ENCODE assay signal across 28 mouse cellular contexts in genomic region chr4:149414259-149414658, GRCm38 (mm10). TPM values are rescaled to one million over a fixed set of nuclear protein-coding genes. Genes with fewer than 3 reads are reported as not detected.
DNase-seq lines count a peak whose midpoint lies in the region; ATAC-seq and TF ChIP-seq lines count a peak whose summit lies in the region.
"Had no signal": no experiment of that assay in that cellular context is flagged by ENCODE, and none has a peak within 500 bp of the region (broad histone marks: within the 10 kb centered on the region; RNA-seq: fewer than 3 reads in every experiment).

No protein-coding gene starts in this region.

- TF ChIP-seq CTCF in cerebellum, adult 2 months (IDR thresholded peaks at IDR 0.05; ENCODE audit: borderline replicate concordance, insufficient read depth, low read depth, low read length) = peak; percentile 25; the same call in 1 of the 2 replicates
- peak; percentile 45 for TF ChIP-seq CTCF in hindbrain, postnatal 0 days (IDR thresholded peaks at IDR 0.05; ENCODE audit: low read depth)
- peak; percentile 54 for TF ChIP-seq CTCF in midbrain, postnatal 0 days (IDR thresholded peaks at IDR 0.05)

- H3K4me3 ChIP-seq in cerebellum, adult 2 months (replicated peaks; ENCODE audit: insufficient read depth, low read depth, low read length) = no peak overlapping the region
- no peak overlapping the region for H3K4me3 ChIP-seq in hindbrain, postnatal 0 days (ENCODE audit: low read length)
- H3K4me3 ChIP-seq in hindbrain, embryonic 10.5 days = no peak overlapping the region
- no peak overlapping the region for H3K4me3 ChIP-seq in midbrain, postnatal 0 days (ENCODE audit: low read depth, low read length)
- no peak overlapping the region for H3K4me3 ChIP-seq in midbrain, embryonic 13.5 days (replicated peaks)
- H3K4me3 ChIP-seq: embryonic facial prominence, embryonic 15.5 days; forebrain, embryonic 15.5 days; heart, embryonic 15.5 days; limb, embryonic 12.5 days; liver, embryonic 12.5 days; midbrain, embryonic 15.5 days; neural tube, embryonic 15.5 days had no signal

- no peak for DNase-seq in cerebellum, adult 2 months
- DNase-seq in cerebellum, adult 11 months = no peak
- no peak for DNase-seq in hindbrain, postnatal 0 days (ENCODE audit: low spot score)
- no peak for DNase-seq in hindbrain, embryonic 10.5 days (ENCODE audit: low spot score)
- DNase-seq in midbrain, postnatal 0 days (ENCODE audit: low spot score) = no peak
- peak; percentile 43 for DNase-seq in splenic B cell, adult 2 months (ENCODE audit: low read depth, low spot score)
- DNase-seq in urinary bladder, postnatal 14 days (ENCODE audit: low spot score) = no peak
- DNase-seq: adrenal gland, postnatal 14 days; cerebellum, adult 9-10 months; gastrocnemius, postnatal 36 days; kidney, adult 8-10 months; kidney, postnatal 25 days; lung, embryonic 14.5 days; lung, postnatal 36 days had no signal

- H3K36me3 ChIP-seq in hindbrain, postnatal 0 days (ENCODE audit: insufficient read depth, low read length) = no peaks in the 10 kb centered on the region
- peaks cover 35% of the 10 kb centered on the region for H3K36me3 ChIP-seq in hindbrain, embryonic 10.5 days
- no peaks in the 10 kb centered on the region for H3K36me3 ChIP-seq in midbrain, postnatal 0 days (ENCODE audit: insufficient read depth, low read length)
- no peaks in the 10 kb centered on the region for H3K36me3 ChIP-seq in midbrain, embryonic 13.5 days
- peaks cover 3% of the 10 kb centered on the region for H3K36me3 ChIP-seq in splenic B cell, adult 2 months (ENCODE audit: control insufficient read depth, insufficient read depth, low read length, poor library complexity, severe bottlenecking)
- H3K36me3 ChIP-seq: forebrain, embryonic 15.5 days; midbrain, embryonic 15.5 days; neural tube, embryonic 15.5 days had no signal

- no peak overlapping the region for H3K4me2 ChIP-seq in hindbrain, postnatal 0 days (ENCODE audit: low read depth, low read length)
- H3K4me2 ChIP-seq in midbrain, postnatal 0 days (ENCODE audit: low read depth, low read length, poor library complexity, severe bottlenecking) = no peak overlapping the region
- no peak overlapping the region for H3K4me2 ChIP-seq in midbrain, embryonic 13.5 days (replicated peaks)
- H3K4me2 ChIP-seq: embryonic facial prominence, embryonic 15.5 days; forebrain, embryonic 15.5 days; heart, embryonic 15.5 days; limb, embryonic 12.5 days; liver, embryonic 12.5 days; lung, embryonic 14.5 days; midbrain, embryonic 15.5 days; neural tube, embryonic 15.5 days had no signal

- 86% methylated on average over 3 of the region's 3 CpGs for WGBS in cerebellum, adult 2 months
- WGBS in hindbrain, postnatal 0 days = 91% methylated on average over 3 of the region's 3 CpGs
- WGBS in hindbrain, embryonic 10.5 days = 95% methylated on average over 3 of the region's 3 CpGs
- 86% methylated on average over 3 of the region's 3 CpGs for WGBS in midbrain, postnatal 0 days
- WGBS in midbrain, embryonic 13.5 days = 95% methylated on average over 3 of the region's 3 CpGs

- H3K9me3 ChIP-seq in hindbrain, postnatal 0 days (ENCODE audit: low read length) = no peaks in the 10 kb centered on the region
- no peaks in the 10 kb centered on the region for H3K9me3 ChIP-seq in hindbrain, embryonic 10.5 days
- no peaks in the 10 kb centered on the region for H3K9me3 ChIP-seq in midbrain, postnatal 0 days (ENCODE audit: low read length)
- H3K9me3 ChIP-seq in midbrain, embryonic 13.5 days = no peaks in the 10 kb centered on the region
- H3K9me3 ChIP-seq: embryonic facial prominence, embryonic 15.5 days; forebrain, embryonic 15.5 days; heart, embryonic 15.5 days; limb, embryonic 12.5 days; liver, embryonic 12.5 days; midbrain, embryonic 15.5 days; neural tube, embryonic 15.5 days had no signal

- no peaks in the 10 kb centered on the region for H3K27me3 ChIP-seq in cerebellum, adult 2 months (ENCODE audit: control insufficient read depth, insufficient read depth, low read length)
- H3K27me3 ChIP-seq in hindbrain, postnatal 0 days (ENCODE audit: insufficient read depth, low read length) = no peaks in the 10 kb centered on the region
- H3K27me3 ChIP-seq in hindbrain, embryonic 10.5 days (ENCODE audit: insufficient read depth, poor library complexity, severe bottlenecking) = no peaks in the 10 kb centered on the region
- no peaks in the 10 kb centered on the region for H3K27me3 ChIP-seq in midbrain, postnatal 0 days (ENCODE audit: insufficient read depth, low read length)
- H3K27me3 ChIP-seq in midbrain, embryonic 13.5 days = no peaks in the 10 kb centered on the region
- H3K27me3 ChIP-seq in splenic B cell, adult 2 months (ENCODE audit: control insufficient read depth, insufficient read depth, low read length, poor library complexity, severe bottlenecking) = no peaks in the 10 kb centered on the region
- H3K27me3 ChIP-seq: embryonic facial prominence, embryonic 15.5 days; forebrain, embryonic 15.5 days; heart, embryonic 15.5 days; limb, embryonic 12.5 days; liver, embryonic 12.5 days; midbrain, embryonic 15.5 days; neural tube, embryonic 15.5 days had no signal

- H3K9ac ChIP-seq in hindbrain, postnatal 0 days (replicated peaks; ENCODE audit: low read length) = no peak overlapping the region
- no peak overlapping the region for H3K9ac ChIP-seq in midbrain, postnatal 0 days (replicated peaks; ENCODE audit: low read length, poor library complexity, severe bottlenecking)
- no peak overlapping the region for H3K9ac ChIP-seq in midbrain, embryonic 13.5 days (replicated peaks)
- H3K9ac ChIP-seq: embryonic facial prominence, embryonic 15.5 days; forebrain, embryonic 15.5 days; heart, embryonic 15.5 days; limb, embryonic 12.5 days; liver, embryonic 12.5 days; lung, embryonic 14.5 days; midbrain, embryonic 15.5 days; neural tube, embryonic 15.5 days had no signal

- no peak for ATAC-seq in hindbrain, postnatal 0 days
- ATAC-seq in midbrain, postnatal 0 days (ENCODE audit: low FRiP score) = no peak
- no peak for ATAC-seq in midbrain, embryonic 13.5 days
- ATAC-seq: forebrain, embryonic 15.5 days; inflammation-experienced regulatory T-cells, adult 6 months; liver, embryonic 12.5 days; midbrain, embryonic 15.5 days had no signal

- TF ChIP-seq POLR2A in cerebellum, adult 2 months (IDR thresholded peaks at IDR 0.05; ENCODE audit: borderline replicate concordance, insufficient read depth, low read length) = no peak

- H3K4me1 ChIP-seq in cerebellum, adult 2 months (ENCODE audit: control insufficient read depth, insufficient read depth, low read length) = peaks cover 39% of the 10 kb centered on the region
- H3K4me1 ChIP-seq in hindbrain, postnatal 0 days (ENCODE audit: insufficient read depth, low read length) = peaks cover 16% of the 10 kb centered on the region; the same call in 1 of the 2 replicates
- peaks cover 38% of the 10 kb centered on the region for H3K4me1 ChIP-seq in hindbrain, embryonic 10.5 days (replicated peaks)
- H3K4me1 ChIP-seq in midbrain, postnatal 0 days (ENCODE audit: insufficient read depth, low read length) = no peaks in the 10 kb centered on the region
- peaks cover 39% of the 10 kb centered on the region for H3K4me1 ChIP-seq in midbrain, embryonic 13.5 days (replicated peaks)

- no peak overlapping the region for H3K27ac ChIP-seq in cerebellum, adult 2 months (ENCODE audit: insufficient read depth, low read length)
- H3K27ac ChIP-seq in hindbrain, postnatal 0 days = no peak overlapping the region
- H3K27ac ChIP-seq in hindbrain, embryonic 10.5 days = no peak overlapping the region
- H3K27ac ChIP-seq in midbrain, postnatal 0 days (ENCODE audit: low read depth, low read length) = no peak overlapping the region
- H3K27ac ChIP-seq in midbrain, embryonic 13.5 days = no peak overlapping the region
- H3K27ac ChIP-seq: embryonic facial prominence, embryonic 15.5 days; forebrain, embryonic 15.5 days; heart, embryonic 15.5 days; liver, embryonic 12.5 days; midbrain, embryonic 15.5 days; neural tube, embryonic 15.5 days had no signal

RNA-seq across cellular contexts. Expression of gene Ube4b, which starts 12.3 kb away (rescaled TPM):
- 123 and 132 TPM in 2 replicates for polyA plus RNA-seq in cerebellum, adult 2 months (2012; rRNA removed)
- total RNA-seq in hindbrain, postnatal 0 days (2014; rRNA removed) = 81.6 and 117 TPM in 2 replicates
- 44.3 and 48.1 TPM in 2 replicates for polyA plus RNA-seq in hindbrain, postnatal 0 days (2015; fragmentation: Nextera tagmentation; extraction: Ambion mirVana)
- 59.8 and 65.6 TPM in 2 replicates for polyA plus RNA-seq in hindbrain, embryonic 10.5 days (2016; fragmentation: Nextera tagmentation; extraction: Ambion mirVana)
- total RNA-seq in midbrain, postnatal 0 days (2014; rRNA removed) = 94.4 and 113 TPM in 2 replicates
- 46.2 and 51.9 TPM in 2 replicates for polyA plus RNA-seq in midbrain, postnatal 0 days (2015; fragmentation: Nextera tagmentation; extraction: Ambion mirVana)
- 56.5 and 65.4 TPM in 2 replicates for polyA plus RNA-seq in midbrain, embryonic 13.5 days (2015; fragmentation: Nextera tagmentation; extraction: Ambion mirVana)

RNA-seq across cellular contexts. Expression of gene Rbp7, which starts 40.5 kb away (rescaled TPM):
- polyA plus RNA-seq in cerebellum, adult 2 months (2012; rRNA removed) = 0.54 and 0.74 TPM in 2 replicates
- total RNA-seq in hindbrain, postnatal 0 days (2014; rRNA removed) = not detected in 2 replicates
- 0.34 TPM in 1 of 2 replicates, not detected in the other for polyA plus RNA-seq in hindbrain, postnatal 0 days (2015; fragmentation: Nextera tagmentation; extraction: Ambion mirVana)
- not detected in 2 replicates for polyA plus RNA-seq in hindbrain, embryonic 10.5 days (2016; fragmentation: Nextera tagmentation; extraction: Ambion mirVana)
- not detected in 2 replicates for total RNA-seq in midbrain, postnatal 0 days (2014; rRNA removed)
- polyA plus RNA-seq in midbrain, postnatal 0 days (2015; fragmentation: Nextera tagmentation; extraction: Ambion mirVana) = 0.44 and 0.49 TPM in 2 replicates
- not detected in 2 replicates for polyA plus RNA-seq in midbrain, embryonic 13.5 days (2015; fragmentation: Nextera tagmentation; extraction: Ambion mirVana)
- total RNA-seq: hematopoietic stem cell, adult 5-6 weeks; layer of hippocampus, adult 8-10 months; left cerebral cortex, postnatal 14 days; megakaryocyte-erythroid progenitor cell, adult 5-6 weeks; MEL had no signal
- polyA plus RNA-seq: forebrain, embryonic 15.5 days; inflammation-experienced regulatory T-cells, adult 6 months; limb, embryonic 12.5 days; liver, embryonic 12.5 days; neural tube, embryonic 15.5 days had no signal
